Mouse (Mus musculus): ENCODE measurements at regions not wholly inside any gene's neighbourhood (a gene's known extent, or its start where the extent isn't known, plus 50 kb on each side); places are given as distances from the start of the nearest gene placed in this dataset.

- TF ChIP-seq CTCF (IDR thresholded peaks at IDR 0.05; ENCODE audit: low read depth), result no peak
- TF ChIP-seq EP300 (IDR thresholded peaks at IDR 0.05; ENCODE audit: low read depth), result no peak
Measured at GRCm38 (mm10) chr10:12018281-12018680, 675.1 kb downstream of the Epm2a start.
